Mouse (Mus musculus): ENCODE measurements around the gene Cpne5. TPM values are rescaled to one million over a fixed set of nuclear protein-coding genes. Genes with fewer than 3 reads are reported as not detected.

Cpne5 gene
- polyA plus RNA-seq, 1 experiment from 2014 or later = 18.9 TPM

- H3K27me3 ChIP-seq = no peaks in the 10 kb centered on the region
- ATAC-seq (ENCODE audit: low FRiP score) = no peak
- H3K36me3 ChIP-seq = no peaks in the 10 kb centered on the region
- 20% methylated on average over 9 of the region's 9 CpGs for WGBS
- H3K9ac ChIP-seq = no peak overlapping the region
- H3K4me2 ChIP-seq = no peak overlapping the region
- peak overlapping the region; percentile 48 for H3K27ac ChIP-seq
- H3K4me1 ChIP-seq (replicated peaks) = peaks cover 14% of the 10 kb centered on the region
- H3K4me3 ChIP-seq = no peak overlapping the region
- no peaks in the 10 kb centered on the region for H3K9me3 ChIP-seq
Measured at GRCm38 (mm10) chr17:29199151-29199800, 38.7 kb downstream of the Cpne5 start.

GRCm38 (mm10) chr17:29195579-29195978 is 42.4 kb downstream of the Cpne5 start:
- Histone ChIP-seq H3K27me3 (0 out of 2 replicates have a peak, but pooled peaks cover 2% of the 10 kb centered on the region), H3K4me3 (no peak overlapping the region), H3K9ac (no peak overlapping the region), H3K4me2 (no peak overlapping the region), H3K4me1 (replicated peaks) (peaks cover 20% of the 10 kb centered on the region), H3K9me3 (no peaks in the 10 kb centered on the region), H3K36me3 (no peaks in the 10 kb centered on the region), H3K27ac (no peak overlapping the region)
- no peak for ATAC-seq (ENCODE audit: low FRiP score)
- WGBS = 20% methylated on average over 4 of the region's 4 CpGs

- no peak overlapping the region for H3K4me3 ChIP-seq
- no peak for ATAC-seq (ENCODE audit: low FRiP score)
- WGBS = 4% methylated on average over 8 of the region's 12 CpGs
Measured at GRCm38 (mm10) chr17:29188989-29189388, 49.0 kb downstream of the Cpne5 start.

GRCm38 (mm10) chr17:29186989-29187859 is 50.7 kb downstream of the Cpne5 start:
- peaks cover 22% of the 10 kb centered on the region; the same call in 1 of the 2 replicates for H3K27me3 ChIP-seq
- no peaks in the 10 kb centered on the region for H3K9me3 ChIP-seq
- H3K4me2 ChIP-seq = no peak overlapping the region
- peak; percentile 47 for ATAC-seq (ENCODE audit: low FRiP score)
- H3K27ac ChIP-seq = peak overlapping the region; percentile 10; the same call in 1 of the 2 replicates
- H3K4me3 ChIP-seq = no peak overlapping the region
- WGBS = 15% methylated on average over 10 of the region's 10 CpGs
- peaks cover 45% of the 10 kb centered on the region for H3K4me1 ChIP-seq (replicated peaks)
- no peak overlapping the region for H3K9ac ChIP-seq
- H3K36me3 ChIP-seq = no peaks in the 10 kb centered on the region

More at GRCm38 (mm10) chr17:29188989-29189388, 49.0 kb downstream of the Cpne5 start:
- no peaks in the 10 kb centered on the region for H3K9me3 ChIP-seq
- H3K4me1 ChIP-seq (replicated peaks) = peaks cover 45% of the 10 kb centered on the region
- H3K36me3 ChIP-seq = no peaks in the 10 kb centered on the region
- H3K27me3 ChIP-seq = peaks cover 20% of the 10 kb centered on the region; the same call in 1 of the 2 replicates
- H3K27ac ChIP-seq = no peak overlapping the region
- H3K9ac ChIP-seq = no peak overlapping the region
- H3K4me2 ChIP-seq = no peak overlapping the region

- Histone ChIP-seq H3K9ac (no peak overlapping the region), H3K27ac (no peak overlapping the region), H3K27me3 (peaks cover 20% of the 10 kb centered on the region; the same call in 1 of the 2 replicates), H3K4me1 (replicated peaks) (peaks cover 45% of the 10 kb centered on the region), H3K36me3 (no peaks in the 10 kb centered on the region), H3K4me2 (no peak overlapping the region), H3K4me3 (no peak overlapping the region), H3K9me3 (no peaks in the 10 kb centered on the region)
- no peak for ATAC-seq (ENCODE audit: low FRiP score)
- 40% methylated on average over 7 of the region's 7 CpGs for WGBS
Measured at GRCm38 (mm10) chr17:29185376-29186046, 52.5 kb downstream of the Cpne5 start.

GRCm38 (mm10) chr17:29183162-29183561 is 54.8 kb downstream of the Cpne5 start:
- Histone ChIP-seq H3K9ac (no peak overlapping the region), H3K4me3 (no peak overlapping the region), H3K4me2 (no peak overlapping the region), H3K9me3 (no peaks in the 10 kb centered on the region), H3K27ac (no peak overlapping the region), H3K27me3 (peaks cover 8% of the 10 kb centered on the region), H3K4me1 (replicated peaks) (peaks cover 39% of the 10 kb centered on the region), H3K36me3 (no peaks in the 10 kb centered on the region)
- 77% methylated on average over 11 of the region's 11 CpGs for WGBS
- ATAC-seq (ENCODE audit: low FRiP score) = no peak

GRCm38 (mm10) chr17:29181751-29182150 is 56.2 kb downstream of the Cpne5 start:
- WGBS = 91% methylated on average over 5 of the region's 5 CpGs
- H3K9ac ChIP-seq = no peak overlapping the region
- ATAC-seq (ENCODE audit: low FRiP score) = no peak
- peaks cover 32% of the 10 kb centered on the region for H3K4me1 ChIP-seq (replicated peaks)
- H3K27ac ChIP-seq = no peak overlapping the region
- peaks cover 8% of the 10 kb centered on the region for H3K27me3 ChIP-seq
- H3K9me3 ChIP-seq = no peaks in the 10 kb centered on the region
- H3K36me3 ChIP-seq = no peaks in the 10 kb centered on the region
- no peak overlapping the region for H3K4me3 ChIP-seq
- H3K4me2 ChIP-seq = no peak overlapping the region

GRCm38 (mm10) chr17:29180406-29181127 is 57.4 kb downstream of the Cpne5 start:
- no peak overlapping the region for H3K4me3 ChIP-seq
- peaks cover 35% of the 10 kb centered on the region for H3K4me1 ChIP-seq (replicated peaks)
- H3K4me2 ChIP-seq = no peak overlapping the region
- H3K36me3 ChIP-seq = no peaks in the 10 kb centered on the region
- no peak overlapping the region for H3K9ac ChIP-seq
- whole genome bisulfite sequencing = 83% methylated on average over 4 of the region's 4 CpGs
- peaks cover 8% of the 10 kb centered on the region for H3K27me3 ChIP-seq
- no peaks in the 10 kb centered on the region for H3K9me3 ChIP-seq
- ATAC-seq (ENCODE audit: low FRiP score) = no peak
- no peak overlapping the region for H3K27ac ChIP-seq

GRCm38 (mm10) chr17:29179917-29180316 is 58.0 kb downstream of the Cpne5 start:
- no peak overlapping the region for H3K4me2 ChIP-seq
- H3K36me3 ChIP-seq = no peaks in the 10 kb centered on the region
- H3K9me3 ChIP-seq = no peaks in the 10 kb centered on the region
- no peak overlapping the region for H3K27ac ChIP-seq
- ATAC-seq (ENCODE audit: low FRiP score) = no peak
- no peak overlapping the region; the same call in 1 of the 2 replicates for H3K9ac ChIP-seq
- H3K4me1 ChIP-seq (replicated peaks) = peaks cover 30% of the 10 kb centered on the region
- H3K27me3 ChIP-seq = peaks cover 8% of the 10 kb centered on the region
- 83% methylated on average over 6 of the region's 6 CpGs for WGBS
- no peak overlapping the region for H3K4me3 ChIP-seq

GRCm38 (mm10) chr17:29178503-29179059 is 59.4 kb downstream of the Cpne5 start:
- no peaks in the 10 kb centered on the region for H3K9me3 ChIP-seq
- peaks cover 8% of the 10 kb centered on the region for H3K27me3 ChIP-seq
- H3K4me2 ChIP-seq = no peak overlapping the region
- H3K36me3 ChIP-seq = no peaks in the 10 kb centered on the region
- 0 out of 2 replicates have a peak overlapping the region, but pooled peaks have one; percentile 19 for H3K9ac ChIP-seq
- no peak overlapping the region for H3K27ac ChIP-seq
- 69% methylated on average over 9 of the region's 9 CpGs for WGBS
- no peak overlapping the region for H3K4me3 ChIP-seq
- no peak for ATAC-seq (ENCODE audit: low FRiP score)
- H3K4me1 ChIP-seq (replicated peaks) = peaks cover 30% of the 10 kb centered on the region
